Mouse (Mus musculus): ENCODE measurements around the gene Arvcf.

Arvcf gene

DNA sequence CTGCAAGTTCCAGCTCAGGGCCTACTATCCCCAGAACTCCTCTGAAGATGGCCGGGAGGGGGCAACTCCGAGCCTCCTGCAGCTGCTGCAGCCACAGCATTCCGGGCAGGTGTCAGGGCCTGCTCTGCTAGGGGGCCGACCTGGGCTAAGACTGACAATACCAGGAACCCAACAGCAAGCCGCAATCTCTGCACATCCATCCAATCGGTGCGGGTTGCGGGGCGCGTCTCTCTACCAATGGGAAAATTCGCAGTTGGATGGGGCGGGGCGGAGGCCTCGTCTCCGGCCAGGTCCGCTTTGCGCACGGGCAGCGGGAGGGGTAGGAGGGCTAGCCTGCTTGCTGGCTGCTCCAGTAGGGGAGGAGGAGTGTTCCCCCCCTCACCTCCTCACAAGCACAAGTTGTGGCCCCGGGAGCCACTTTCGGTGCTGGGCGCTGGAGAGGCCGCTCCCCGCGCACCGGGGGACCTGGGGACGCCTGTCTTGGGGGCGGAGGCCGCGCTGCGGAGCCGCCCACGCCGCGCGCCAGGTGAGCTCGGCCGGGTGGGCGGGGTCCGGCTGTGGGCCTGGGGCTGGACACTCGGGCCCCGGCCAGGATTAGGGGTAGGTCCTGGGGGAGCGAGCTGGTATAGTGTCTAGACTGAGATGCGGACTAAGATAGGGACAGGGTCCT, at the start of gene Arvcf, which contains the start of gene Tango2:
TSS of gene Arvcf (plus strand) at position 252 of the 670 bp plus-strand sequence.
TSS of gene Tango2 (minus strand) at position 173 of the 670 bp plus-strand sequence.
- ATAC-seq (ENCODE audit: insufficient number of reproducible peaks, low FRiP score, low TSS enrichment): peak; percentile 82

DNA sequence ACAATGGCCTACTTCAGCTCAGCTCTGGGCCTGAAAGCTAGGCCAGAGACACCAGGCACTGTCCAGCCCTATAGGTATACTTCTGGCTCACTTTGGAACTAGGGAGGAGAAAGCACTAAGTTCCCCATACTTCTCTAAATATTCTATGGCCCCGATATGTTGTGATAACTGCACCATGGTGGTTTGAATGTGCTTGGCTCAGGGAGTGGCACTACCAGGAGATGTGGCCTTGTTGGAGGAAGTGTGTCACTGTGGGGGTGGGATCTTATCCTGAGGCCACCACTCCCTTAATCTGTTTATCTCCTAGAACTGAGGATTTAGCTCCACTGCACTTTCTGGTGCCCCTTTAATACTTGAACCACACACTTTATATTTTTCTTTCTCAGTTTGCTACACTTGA, 39.8 kb upstream of the Arvcf start:
- ATAC-seq (ENCODE audit: insufficient number of reproducible peaks, low FRiP score, low TSS enrichment): no peak

DNA sequence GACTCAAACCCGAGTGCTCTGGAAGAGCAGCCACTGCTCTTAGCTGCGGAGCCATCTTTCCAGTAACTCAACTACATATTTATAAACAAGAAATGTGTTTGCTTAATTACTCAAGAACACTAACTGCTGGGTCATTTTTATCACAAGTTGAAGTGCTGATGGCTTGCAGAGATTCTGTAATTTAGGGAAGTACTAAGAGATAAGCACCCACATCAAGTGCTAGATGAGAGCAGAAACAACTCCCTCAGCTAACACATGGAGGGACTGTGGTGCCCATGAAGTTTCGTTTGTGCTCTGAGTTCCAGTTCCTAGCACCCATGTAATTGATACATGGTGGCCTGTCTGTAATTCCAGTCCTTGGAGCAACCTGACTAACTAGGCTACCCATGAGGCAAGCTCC, 29.0 kb upstream of the Arvcf start:
- ATAC-seq (ENCODE audit: insufficient number of reproducible peaks, low FRiP score, low TSS enrichment): no peak

DNA sequence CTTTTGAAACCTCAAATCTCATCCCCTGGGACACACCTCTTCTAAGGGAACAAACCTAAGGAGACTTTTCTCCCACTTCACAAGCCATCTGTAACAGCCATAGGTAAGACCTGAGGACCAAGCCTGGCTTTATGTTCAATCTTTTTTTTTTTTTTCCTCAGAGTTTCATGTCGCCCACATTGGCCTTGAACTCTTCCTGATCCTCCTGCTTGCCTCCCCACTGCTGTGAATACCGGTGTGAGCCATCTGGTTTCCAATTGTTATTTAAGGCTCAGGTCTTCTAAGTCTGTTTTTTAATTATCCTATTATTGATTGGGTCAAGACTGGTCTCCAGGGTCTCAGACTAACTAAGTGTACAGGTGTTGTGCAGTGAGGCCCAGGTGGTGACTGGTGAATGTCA, 26.5 kb upstream of the Arvcf start:
- no peak for ATAC-seq (ENCODE audit: insufficient number of reproducible peaks, low FRiP score, low TSS enrichment)

DNA sequence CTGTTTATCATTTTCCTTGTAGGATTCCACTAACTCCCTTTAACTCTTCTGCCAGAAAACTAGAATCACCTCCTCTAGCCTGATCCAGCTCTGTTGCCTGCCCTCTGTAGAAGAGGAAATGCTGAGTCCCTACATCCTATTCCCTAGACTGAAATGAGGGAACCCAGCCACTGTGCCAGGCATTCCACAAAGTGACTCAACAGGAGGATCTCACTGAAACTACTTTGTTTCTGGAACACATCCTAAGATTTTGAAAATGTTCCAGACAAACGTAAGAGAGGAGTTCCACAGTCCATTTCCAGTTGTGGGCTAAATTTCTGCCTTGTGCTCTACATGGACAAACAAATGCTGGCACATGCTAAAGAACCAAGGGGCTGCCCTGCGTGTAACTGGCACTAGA, 24.5 kb upstream of the Arvcf start:
- ATAC-seq (ENCODE audit: insufficient number of reproducible peaks, low FRiP score, low TSS enrichment): no peak

DNA sequence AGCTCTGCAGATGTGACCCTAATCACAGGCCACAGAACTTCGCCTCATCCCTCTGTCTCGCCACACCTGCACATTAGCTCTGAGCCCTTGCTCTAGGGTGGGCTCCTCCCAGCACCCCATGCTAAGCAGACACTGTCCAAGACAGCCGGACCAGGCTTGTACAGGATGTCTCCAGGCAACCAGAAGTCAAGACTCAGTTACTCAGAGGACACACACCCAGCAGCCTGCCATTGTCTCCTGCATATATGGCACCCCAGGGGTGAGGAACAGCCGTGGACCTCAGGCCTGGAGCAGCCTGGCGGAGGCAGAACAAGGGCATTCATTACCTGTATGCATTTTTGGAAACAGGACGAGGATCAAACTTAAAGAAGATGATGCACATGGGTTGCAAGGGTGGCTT, 24.0 kb upstream of the Arvcf start:
- ATAC-seq (ENCODE audit: insufficient number of reproducible peaks, low FRiP score, low TSS enrichment): no peak

DNA sequence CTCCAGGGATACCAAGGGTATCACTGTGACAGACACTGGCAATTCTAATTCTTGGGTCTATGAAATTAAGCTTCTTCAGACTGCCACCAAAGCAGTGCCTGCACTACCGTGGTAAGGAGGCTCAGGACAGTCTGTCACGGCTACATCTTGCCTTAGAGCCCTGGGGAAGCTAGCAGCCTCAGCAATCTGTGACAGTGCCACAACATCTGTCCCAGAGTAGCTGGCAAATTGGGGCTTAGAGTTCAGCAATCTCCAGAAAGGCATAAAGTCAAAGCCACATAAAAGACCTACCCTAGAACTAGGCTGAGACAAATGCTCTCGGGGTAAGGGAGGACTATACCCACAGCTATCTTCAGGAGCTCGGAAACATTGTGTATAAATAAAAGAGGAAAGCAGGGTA, 22.2 kb upstream of the Arvcf start:
- ATAC-seq (ENCODE audit: insufficient number of reproducible peaks, low FRiP score, low TSS enrichment): no peak

DNA sequence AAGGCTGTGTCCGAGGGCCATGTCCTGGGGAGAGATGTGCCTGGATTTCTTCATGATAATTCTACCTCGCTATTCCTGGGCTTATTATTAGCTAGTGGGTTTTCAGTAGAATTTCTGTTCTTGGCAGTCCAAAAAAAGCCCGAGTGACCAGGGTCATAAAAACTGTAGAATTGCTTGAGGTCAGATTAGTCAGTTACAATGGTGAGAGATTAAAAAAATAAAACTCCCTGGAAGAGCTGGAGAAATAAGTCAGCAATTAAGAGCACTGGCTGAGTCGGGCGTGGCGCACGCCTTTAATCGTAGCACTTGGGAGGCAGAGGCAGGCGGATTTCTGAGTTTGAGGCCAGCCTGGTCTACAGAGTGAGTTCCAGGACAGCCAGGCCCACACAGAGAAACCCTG, 20.0 kb upstream of the Arvcf start:
- no peak for ATAC-seq (ENCODE audit: insufficient number of reproducible peaks, low FRiP score, low TSS enrichment)

DNA sequence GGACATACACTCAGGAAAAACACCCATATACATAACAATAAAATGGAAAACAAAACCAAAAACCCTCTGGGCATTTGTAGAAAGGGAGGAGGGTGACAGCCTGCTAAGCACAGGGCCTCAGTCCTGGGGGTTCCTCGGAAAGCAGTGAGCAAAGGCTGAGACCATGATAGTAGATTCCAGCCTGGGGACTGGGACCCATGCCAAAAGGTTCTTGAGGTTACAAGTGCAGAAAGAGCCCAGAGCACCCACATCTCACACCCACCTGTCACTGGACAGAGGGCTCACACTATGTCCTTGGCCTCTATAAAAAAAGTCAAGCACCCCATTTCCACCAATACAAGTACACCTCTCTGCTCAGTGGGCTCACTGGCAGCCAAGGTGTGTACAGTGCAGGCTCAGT, 19.5 kb upstream of the Arvcf start:
- ATAC-seq (ENCODE audit: insufficient number of reproducible peaks, low FRiP score, low TSS enrichment): no peak

DNA sequence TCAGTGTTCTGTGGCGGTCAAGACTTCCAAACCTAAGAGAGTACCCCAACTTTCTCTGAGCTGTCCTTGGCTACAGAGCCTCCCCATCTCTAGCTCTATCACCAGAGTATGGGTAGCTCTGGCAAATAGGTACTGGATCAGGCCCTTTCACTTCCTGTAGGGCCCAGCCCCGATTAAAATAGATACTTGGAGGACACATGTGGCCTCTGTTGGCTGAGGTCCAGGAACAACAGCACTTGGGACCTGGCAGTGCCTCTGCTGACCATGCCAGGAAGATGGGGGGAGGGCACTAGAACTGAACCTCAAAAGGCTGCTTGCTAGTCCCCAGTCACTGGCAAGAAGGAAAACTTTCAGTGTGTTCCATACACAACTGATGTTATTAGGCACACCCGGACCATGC, 14.0 kb upstream of the Arvcf start:
- no peak for ATAC-seq (ENCODE audit: insufficient number of reproducible peaks, low FRiP score, low TSS enrichment)

DNA sequence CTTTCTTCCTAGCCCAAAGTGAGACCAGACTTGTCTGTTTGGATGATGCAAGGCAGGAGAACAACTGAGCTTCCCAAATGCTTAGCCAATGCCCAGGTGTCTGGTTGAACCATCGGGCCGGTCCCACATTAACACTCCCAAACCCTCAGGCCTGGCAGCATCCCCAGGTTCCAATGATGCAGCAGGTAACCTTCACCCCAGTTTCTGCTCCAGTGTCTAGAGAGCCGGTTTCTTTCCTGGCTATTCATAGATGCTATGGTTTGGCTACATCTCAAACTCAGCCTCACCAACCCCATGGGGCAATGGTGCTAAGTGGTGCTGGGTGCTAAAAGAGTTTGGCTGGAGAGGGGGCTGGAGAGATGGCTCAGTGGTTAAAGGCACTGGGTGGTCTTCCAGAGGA, 12.0 kb upstream of the Arvcf start:
- ATAC-seq (ENCODE audit: insufficient number of reproducible peaks, low FRiP score, low TSS enrichment): no peak

DNA sequence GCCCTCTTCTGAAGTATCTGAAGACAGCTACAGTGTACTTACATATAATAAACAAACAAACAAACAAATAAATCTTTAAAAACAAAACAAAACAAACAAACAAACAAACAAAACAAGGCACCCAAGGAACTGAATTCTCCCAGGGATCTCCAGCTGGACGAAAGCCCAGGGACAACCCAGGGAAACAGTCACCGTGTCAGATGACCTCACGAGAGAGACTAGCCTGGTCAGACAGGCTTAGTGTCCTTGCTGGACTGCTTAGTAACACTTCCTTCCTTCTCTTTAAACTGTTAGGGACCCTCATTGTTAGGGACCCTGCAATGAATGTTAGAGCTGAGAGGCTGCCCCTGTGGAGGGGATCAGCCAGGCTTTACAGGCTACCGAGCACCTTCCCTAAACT, 10.7 kb upstream of the Arvcf start:
- ATAC-seq (ENCODE audit: insufficient number of reproducible peaks, low FRiP score, low TSS enrichment): no peak

DNA sequence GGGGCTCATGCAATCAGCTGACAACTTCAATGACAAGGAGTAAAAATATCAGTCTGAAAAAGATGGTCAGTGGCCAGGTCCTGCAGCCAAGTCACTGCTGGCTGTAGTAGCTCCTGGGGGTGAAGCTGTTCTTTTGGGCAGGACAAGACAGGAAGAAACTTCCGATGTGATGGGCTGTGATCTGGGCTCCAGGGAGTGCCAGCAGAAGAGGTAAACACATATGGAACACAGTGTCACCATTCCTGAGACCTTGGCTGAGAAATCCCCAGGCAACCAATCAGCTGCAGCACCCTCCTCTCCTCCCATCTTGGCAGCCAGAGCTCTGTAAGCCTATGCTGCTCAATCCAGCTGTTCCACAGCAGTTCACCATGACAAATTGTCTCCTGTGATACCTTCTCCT, 8.1 kb upstream of the Arvcf start:
- no peak for ATAC-seq (ENCODE audit: insufficient number of reproducible peaks, low FRiP score, low TSS enrichment)

DNA sequence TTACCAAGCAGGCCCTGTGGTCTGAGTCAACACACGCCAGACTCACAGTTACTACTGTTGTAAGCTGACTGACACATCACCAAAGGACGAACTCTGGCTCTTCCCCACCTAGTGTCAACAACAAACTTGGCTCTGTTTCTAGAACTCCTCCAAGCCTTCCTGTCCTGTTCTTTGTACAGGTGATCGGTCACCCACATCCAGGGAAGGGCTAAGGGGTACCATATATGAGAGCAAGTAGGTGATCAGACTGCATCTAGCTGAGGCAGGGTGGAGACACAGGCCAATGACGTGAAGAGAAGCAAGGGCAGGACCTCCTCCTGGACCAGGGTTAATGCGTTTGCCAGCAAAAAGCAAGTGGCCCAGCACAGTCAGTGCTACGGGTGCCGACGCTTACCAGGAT, 6.4 kb upstream of the Arvcf start:
- no peak for ATAC-seq (ENCODE audit: insufficient number of reproducible peaks, low FRiP score, low TSS enrichment)

DNA sequence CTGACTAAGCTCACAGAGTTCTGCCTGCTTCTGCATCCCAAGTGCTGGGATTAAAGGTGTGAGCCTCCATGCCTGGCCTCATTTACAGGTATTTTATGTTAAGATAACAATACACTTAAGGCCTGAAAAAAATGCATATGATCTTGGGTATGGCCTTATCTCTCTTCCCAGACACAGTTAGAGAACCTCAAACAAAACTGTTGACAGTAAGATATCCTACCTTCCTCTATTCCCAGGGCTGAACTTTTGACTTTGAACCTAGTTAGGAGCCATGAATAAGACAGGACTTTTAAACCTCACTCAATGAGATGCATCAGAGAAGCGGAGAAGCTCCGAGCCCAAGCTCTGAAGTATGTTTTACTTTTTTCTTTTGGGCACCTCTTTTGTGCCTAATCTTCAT, 5.9 kb upstream of the Arvcf start:
- ATAC-seq (ENCODE audit: insufficient number of reproducible peaks, low FRiP score, low TSS enrichment): no peak

DNA sequence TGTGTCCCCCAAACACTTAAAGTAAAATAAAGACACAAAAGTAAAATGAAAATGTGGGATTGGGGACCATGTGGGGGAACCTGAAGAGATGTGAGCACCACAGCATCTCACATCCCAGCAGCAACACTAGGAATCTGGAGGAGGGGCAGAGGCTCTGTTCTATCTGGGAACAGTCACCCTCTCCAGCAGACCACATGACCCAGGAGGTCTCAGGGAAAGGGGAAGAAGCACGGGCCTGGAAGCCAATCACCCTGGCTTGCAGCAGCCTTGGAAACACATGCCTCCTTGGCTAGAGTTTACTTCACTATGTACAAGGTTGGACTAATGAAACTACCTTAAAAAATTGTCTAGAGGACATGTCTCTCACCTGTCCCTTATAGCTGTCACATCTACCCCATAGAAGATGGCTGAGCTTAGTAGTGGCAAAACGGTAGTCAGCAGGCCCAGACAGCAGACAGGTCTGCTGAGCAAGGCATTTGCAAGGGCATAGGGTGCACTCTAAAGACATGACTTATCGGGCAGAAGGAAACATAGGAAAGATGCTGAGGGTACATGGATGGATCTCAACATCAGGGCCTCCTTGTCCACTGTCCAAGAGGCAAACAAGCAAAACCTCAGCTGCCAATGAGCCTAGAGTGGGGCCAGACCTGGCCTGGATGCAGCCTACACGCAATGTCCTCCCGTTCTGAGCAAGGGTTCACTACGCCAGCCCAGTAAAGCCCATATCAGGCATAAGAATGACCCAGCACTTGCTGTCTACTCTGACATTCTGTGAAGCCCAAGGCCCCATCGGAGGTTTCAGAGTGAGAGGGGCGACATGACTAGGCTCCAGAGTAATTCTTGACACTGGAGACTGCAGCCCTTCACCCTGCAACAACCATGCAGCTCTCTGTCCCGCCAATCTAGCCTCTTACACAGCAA, 5.1 kb upstream of the Arvcf start:
- no peak for ATAC-seq (ENCODE audit: insufficient number of reproducible peaks, low FRiP score, low TSS enrichment)

DNA sequence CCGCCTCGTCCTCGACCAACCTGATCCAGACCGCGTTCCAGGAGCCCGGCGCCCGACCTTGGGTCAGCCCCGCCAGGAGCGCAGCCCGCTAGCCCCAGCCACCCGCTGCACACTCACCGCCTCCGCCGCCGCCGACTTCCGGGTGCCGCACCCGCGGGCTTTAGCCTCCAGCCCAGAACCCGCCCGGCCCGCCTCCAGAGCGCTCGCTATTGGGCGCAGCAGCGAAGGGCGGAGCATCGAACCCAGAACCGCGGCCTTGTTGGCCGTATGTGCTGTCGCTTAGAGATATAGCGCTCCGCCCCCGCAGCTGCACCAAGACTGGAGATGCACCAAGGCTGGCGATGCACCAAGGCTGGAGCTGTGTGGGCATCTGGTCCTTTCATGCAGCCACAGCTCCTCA, 4.2 kb upstream of the Arvcf start:
- peak; percentile 80 for ATAC-seq (ENCODE audit: insufficient number of reproducible peaks, low FRiP score, low TSS enrichment)

DNA sequence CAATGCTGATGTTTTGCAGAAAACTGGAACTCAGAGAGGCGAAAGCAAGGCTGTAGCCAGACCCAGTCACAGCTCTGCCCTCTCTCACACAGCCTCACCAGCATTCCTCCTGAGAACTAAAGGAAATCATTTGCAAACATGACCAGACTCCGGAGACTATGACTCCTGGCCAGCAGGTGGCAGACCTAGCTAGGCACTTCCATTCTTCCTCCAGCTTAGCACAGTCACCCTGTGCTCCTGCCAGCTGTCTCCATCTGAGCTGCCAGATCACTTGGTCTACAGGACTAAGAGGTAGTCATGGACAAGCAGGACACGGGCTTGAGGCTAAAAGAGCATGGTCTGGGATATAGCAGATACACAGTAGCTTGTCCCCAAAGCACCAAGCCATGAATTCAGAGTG, 2.7 kb upstream of the Arvcf start:
- ATAC-seq (ENCODE audit: insufficient number of reproducible peaks, low FRiP score, low TSS enrichment): peak; percentile 17; the same call in 1 of the 2 replicates

DNA sequence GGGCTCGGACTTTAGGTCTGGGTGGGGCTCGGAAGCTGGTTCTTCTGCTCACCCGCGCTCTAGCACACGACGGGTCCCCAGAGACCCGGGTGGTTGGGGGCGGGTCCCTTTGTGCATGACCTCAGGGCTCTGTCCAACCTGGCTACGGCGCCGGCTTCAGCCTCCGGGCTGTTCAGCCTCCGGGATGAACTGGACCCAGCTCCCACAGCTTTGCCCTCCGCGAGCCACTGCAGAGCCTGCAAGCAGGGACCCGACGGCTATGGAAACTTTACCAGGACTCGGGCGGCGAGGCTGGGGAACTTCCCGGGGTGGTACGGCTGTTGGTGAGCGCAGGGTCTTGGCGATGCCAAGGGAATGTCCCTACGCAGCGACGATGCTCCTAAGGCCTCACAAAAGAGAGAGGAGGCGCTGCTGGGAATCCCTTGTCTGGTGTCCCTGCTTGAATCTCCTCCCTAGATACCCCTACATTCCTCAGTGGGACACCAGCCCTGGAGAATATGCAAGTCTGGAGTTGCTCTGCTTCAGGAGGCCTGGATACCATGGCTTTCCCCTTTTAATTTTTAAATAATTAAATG, 706 bp downstream of the Arvcf start:
- ATAC-seq (ENCODE audit: insufficient number of reproducible peaks, low FRiP score, low TSS enrichment): 0 out of 2 replicates have a peak, but pooled peaks have one; percentile 1

DNA sequence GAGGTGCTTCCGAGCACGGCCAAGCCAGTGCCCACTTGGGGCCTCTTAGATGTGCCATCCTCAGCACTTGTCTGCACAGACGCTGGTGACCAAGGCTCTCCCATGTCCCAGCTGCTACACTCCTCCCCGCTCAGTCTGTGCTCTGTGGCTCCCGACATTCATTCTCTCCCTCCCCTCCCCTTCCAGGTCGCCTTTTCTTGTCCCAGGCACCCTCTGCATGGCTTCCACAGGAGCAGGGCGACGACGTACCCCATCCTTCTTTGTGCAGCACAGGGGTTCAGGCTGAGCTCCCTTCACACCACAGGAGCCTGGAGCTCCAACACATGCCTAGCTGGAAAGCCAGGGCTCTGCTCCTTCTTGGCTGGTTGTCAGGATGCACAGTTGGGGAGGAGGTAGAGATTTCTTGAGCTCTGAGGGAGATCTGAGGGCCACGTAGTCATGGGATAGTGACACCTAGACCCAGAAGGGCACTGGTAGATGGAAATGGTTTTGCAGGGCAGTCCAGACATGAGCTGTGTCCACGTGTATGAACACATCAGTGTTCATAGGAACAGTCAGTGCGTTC, 1.9 kb downstream of the Arvcf start:
- no peak for ATAC-seq (ENCODE audit: insufficient number of reproducible peaks, low FRiP score, low TSS enrichment)
